Mouse (Mus musculus) ES-E14 (cell line): ENCODE data around the gene Majin.

Source experiments
- CHD2 ChIP-seq: IDR thresholded peaks from 2 replicates; pipeline ENCODE4 v1.6.1; 2014; ENCODE audit warnings: mild to moderate bottlenecking, low read depth, low read length, inconsistent platforms
- HCFC1 ChIP-seq: IDR thresholded peaks from 2 replicates; pipeline ENCODE4 v1.6.1; 2012; ENCODE audit warnings: low read length, inconsistent platforms, borderline replicate concordance; ENCODE audit not compliant: insufficient read depth
- MAFK ChIP-seq: IDR thresholded peaks from 2 replicates; pipeline ENCODE4 v1.6.1; 2014; ENCODE audit warnings: mild to moderate bottlenecking, low read depth, low read length, inconsistent platforms; ENCODE audit not compliant: insufficient read depth
- ZC3H11A ChIP-seq: IDR thresholded peaks from 2 replicates; pipeline ENCODE4 v1.6.1; 2012; ENCODE audit warnings: low read depth, mild to moderate bottlenecking, inconsistent platforms, low read length, borderline replicate concordance
- ZNF384 ChIP-seq: IDR thresholded peaks from 2 replicates; pipeline ENCODE4 v1.6.1; 2012; ENCODE audit warnings: low read depth, low read length, inconsistent platforms

DNA sequence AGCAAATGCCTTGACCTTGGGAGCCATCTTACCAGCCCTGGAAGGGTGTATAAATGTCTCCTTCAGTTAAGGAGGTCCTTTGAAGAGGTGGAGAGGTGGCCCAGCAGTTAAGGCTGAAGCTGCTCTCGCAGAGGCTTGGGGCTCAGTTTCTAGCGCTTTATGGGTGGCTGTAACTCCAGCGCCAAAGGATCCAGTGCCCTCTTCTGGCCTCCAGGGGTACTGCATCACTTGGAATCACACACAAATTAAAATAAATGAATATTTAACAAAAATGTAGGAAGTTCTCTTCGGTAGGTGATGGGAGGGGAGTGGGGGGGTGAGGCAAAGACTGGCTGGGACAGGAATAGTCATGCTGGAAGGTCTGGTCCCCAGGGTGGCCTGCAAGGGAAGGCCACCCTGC is 76.8 kb downstream of the Majin start:
- no peak for TF ChIP-seq HCFC1
- TF ChIP-seq MAFK, result no peak
- no peak for TF ChIP-seq CHD2
- no peak for TF ChIP-seq ZNF384
- TF ChIP-seq ZC3H11A, result no peak
